Mouse (Mus musculus) left cerebral cortex, postnatal 10 days (tissue): ENCODE measurements around the gene Mxd3. TPM values are rescaled to one million over a fixed set of nuclear protein-coding genes. Genes with fewer than 3 reads are reported as not detected.

Experiments used
- DNase-seq, 2 experiments: peaks; one replicate each; pipeline ENCODE4 v3.0.0; 2021 to 2022; ENCODE audit warnings: low spot score in 2 of 2, mixed read lengths in 1 of 2; ENCODE audit errors: extremely low spot score in 1 of 2
- intact Hi-C: fragments of 180-260 bp; cut with DNase I; formaldehyde crosslinking; loops from one replicate; pipeline ENCODE4 v1.15.1; 2025
- total RNA-seq, 2 experiments: library from RNA; stranded (reverse); gene quantifications; 2 replicates each; pipeline ENCODE4 v1.2.3; 2021

Gene Mxd3
- total RNA-seq, 2 experiments from 2014 or later = 2.2 to 2.4 TPM

- intact Hi-C loops = loop anchor here (5.0 kb wide), 1 partner anchor 39 kb away; no protein-coding TSS in a partner anchor
- no peak for DNase-seq
These were observed 28.7 kb downstream of the Mxd3 start for GRCm38 (mm10) chr13:55300913-55301312.

GRCm38 (mm10) chr13:55296760-55297159 lies 32.9 kb downstream of the Mxd3 start:
- DNase-seq = no peak
- intact Hi-C loops = no loop called here

DNA sequence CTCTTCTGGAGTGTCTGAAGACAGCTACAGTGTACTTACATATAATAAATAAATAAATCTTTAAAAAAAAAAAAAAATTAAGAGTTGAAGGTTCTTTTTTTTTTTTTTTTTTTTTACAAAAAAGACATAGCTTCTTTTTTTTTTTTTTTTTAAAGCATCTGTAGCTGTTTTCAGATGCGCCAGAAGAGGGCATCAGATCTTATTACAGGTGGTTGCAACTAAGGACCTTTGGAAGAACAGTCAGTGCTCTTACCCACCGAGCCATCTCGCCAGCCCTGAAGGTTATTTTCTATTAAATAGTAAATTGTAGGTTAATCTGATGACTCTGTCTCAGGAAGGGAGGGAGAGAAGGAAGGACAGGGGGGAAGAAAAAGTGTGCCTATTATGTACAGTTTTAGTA lies 40.8 kb downstream of the Mxd3 start:
- no peak for DNase-seq
- intact Hi-C loops = no loop called here

- no peak for DNase-seq
These were observed 52.0 kb downstream of the Mxd3 start for GRCm38 (mm10) chr13:55277646-55278045.

GRCm38 (mm10) chr13:55277203-55277602 lies 52.4 kb downstream of the Mxd3 start:
- intact Hi-C loops = no loop called here
- DNase-seq = no peak

More at GRCm38 (mm10) chr13:55277646-55278045, 52.0 kb downstream of the Mxd3 start:
- intact Hi-C loops = no loop called here

Other genes with a start within 250 kb of the Mxd3 start
- 10 to 100 TPM; 14.9 to 15.4 TPM for gene Uimc1, start 229.5 kb downstream of the Mxd3 start, total RNA-seq
- 10 to 100 TPM; 42.5 to 42.9 TPM for gene Zfp346, start 224.5 kb downstream of the Mxd3 start, total RNA-seq
- not detected for gene Gm17617, start 196.3 kb downstream of the Mxd3 start, total RNA-seq
- 1 to 10 TPM in 1 of 2 experiments, under 1 TPM in 1; 0.64 to 1.3 TPM for gene Fgfr4, start 177.2 kb downstream of the Mxd3 start, total RNA-seq
- 100 to 1,000 TPM; 141 to 149 TPM for gene Nsd1, start 120.0 kb downstream of the Mxd3 start, total RNA-seq
- 100 to 1,000 TPM; 180 TPM for gene Prelid1, start 9.3 kb downstream of the Mxd3 start, total RNA-seq
- gene Rab24, start 7.9 kb downstream of the Mxd3 start, total RNA-seq = 10 to 100 TPM; 63.2 to 65.7 TPM
- gene Lman2, start 33.0 kb upstream of the Mxd3 start, total RNA-seq = 10 to 100 TPM; 38.3 to 42.6 TPM
- 10 to 100 TPM; 19.3 to 20.6 TPM for gene Rgs14, start 39.9 kb upstream of the Mxd3 start, total RNA-seq
- gene Slc34a1, start 68.4 kb upstream of the Mxd3 start, total RNA-seq = not detected
- under 1 TPM; 0.71 to 0.73 TPM for gene Pfn3, start 85.4 kb upstream of the Mxd3 start, total RNA-seq
- under 1 TPM; 0.58 to 0.87 TPM for gene F12, start 97.0 kb upstream of the Mxd3 start, total RNA-seq
- gene Grk6, start 115.2 kb upstream of the Mxd3 start, total RNA-seq = 10 to 100 TPM; 70.6 to 73.0 TPM
- gene Prr7, start 134.4 kb upstream of the Mxd3 start, total RNA-seq = 100 to 1,000 TPM in 1 of 2 experiments, 10 to 100 TPM in 1; 91.9 to 103 TPM
- 100 to 1,000 TPM; 350 to 366 TPM for gene Dbn1, start 158.3 kb upstream of the Mxd3 start, total RNA-seq
- gene Pdlim7, start 183.9 kb upstream of the Mxd3 start, total RNA-seq = 10 to 100 TPM; 60.1 to 61.4 TPM
- gene Dok3, start 199.5 kb upstream of the Mxd3 start, total RNA-seq = 1 to 10 TPM; 4.3 to 4.5 TPM
- gene Ddx41, start 206.8 kb upstream of the Mxd3 start, total RNA-seq = 10 to 100 TPM; 42.0 to 43.4 TPM
- gene Fam193b, start 241.3 kb upstream of the Mxd3 start, total RNA-seq = 10 to 100 TPM; 65.8 to 67.6 TPM
- 100 to 1,000 TPM; 118 to 120 TPM for gene Tmed9, start 243.9 kb upstream of the Mxd3 start, total RNA-seq